Mouse (Mus musculus) cerebellum, adult 2 months (tissue): ENCODE measurements around the gene Hebp1. TPM values are rescaled to one million over a fixed set of nuclear protein-coding genes. Genes with fewer than 3 reads are reported as not detected.

Experiments used
- DNase-seq, 2 experiments: peaks; one replicate each; pipeline ENCODE4 v3.0.0; 2021
- H3K27ac ChIP-seq: fragments of 200-500 bp; 2 replicates; pipeline ENCODE4 v1.5.1; 2012; ENCODE audit warnings: low read length, control low read depth, inconsistent platforms; ENCODE audit not compliant: insufficient read depth
- H3K27me3 ChIP-seq: fragments of 200-500 bp; 2 replicates; pipeline ENCODE4 v1.6.1; 2012; ENCODE audit warnings: inconsistent platforms, mild to moderate bottlenecking, low read length, moderate library complexity; ENCODE audit not compliant: control insufficient read depth, insufficient read depth
- H3K4me1 ChIP-seq: fragments of 200-500 bp; 2 replicates; pipeline ENCODE4 v1.6.1; 2011; ENCODE audit warnings: low read length; ENCODE audit not compliant: control insufficient read depth, insufficient read depth
- H3K4me3 ChIP-seq: fragments of 200-500 bp; replicated peaks from 2 replicates; pipeline ENCODE3; 2011; ENCODE audit warnings: mild to moderate bottlenecking, low read depth, low read length, control low read depth; ENCODE audit not compliant: insufficient read depth
- CTCF ChIP-seq: fragments of 200-500 bp; IDR thresholded peaks from 2 replicates; pipeline ENCODE4 v1.5.1; 2011; ENCODE audit warnings: low read depth, mild to moderate bottlenecking, control low read depth, low read length, moderate library complexity, borderline replicate concordance; ENCODE audit not compliant: insufficient read depth
- POLR2A ChIP-seq: fragments of 200-500 bp; IDR thresholded peaks from 2 replicates; pipeline ENCODE4 v1.6.1; 2011; ENCODE audit warnings: low read length, control low read depth, borderline replicate concordance; ENCODE audit not compliant: insufficient read depth
- WGBS: fragments of 180-500 bp; shearing (Covaris S2); methylation state at CpG from one replicate; pipeline ENCODE4 v1.1.7; 2018; 5-methylcytosine and 5-hydroxymethylcytosine counted together
- polyA plus RNA-seq: library from polyadenylated mRNA; depleted of rRNA; stranded (reverse); fragments of >200 nt; gene quantifications from 2 replicates; pipeline ENCODE4 v1.2.3, GENCODE M21; 2012; rRNA removed

Hebp1 gene
- polyA plus RNA-seq = 20.8 and 22.9 TPM in 2 replicates

- TF ChIP-seq CTCF (no peak), POLR2A (peak; percentile 59; the same call in 1 of the 2 replicates)
- Histone ChIP-seq H3K4me3 (peak within 1 kb of the TSS; percentile 89), H3K27ac (peak within 1 kb of the TSS; percentile 49), H3K27me3 (no peaks in the 10 kb centered on the region; the same call in 1 of the 2 replicates), H3K4me1 (no peaks in the 10 kb centered on the region)
- under 1% methylated on average over 52 of the region's 52 CpGs for WGBS
- peak; percentile 90 to 91 for DNase-seq
These were observed at the start of gene Hebp1, which contains the start of gene Fam234b for GRCm38 (mm10) chr6:135197921-135198532. Hebp1 (minus strand) TSS chr6:135198022. Fam234b (plus strand) TSS chr6:135197977.

- DNase-seq = no peak
- no peak for TF ChIP-seq POLR2A
- no peak for TF ChIP-seq CTCF
- Histone ChIP-seq H3K4me3 (no peak overlapping the region), H3K27me3 (no peaks in the 10 kb centered on the region), H3K27ac (no peak overlapping the region), H3K4me1 (no peaks in the 10 kb centered on the region)
- 62% methylated on average over 8 of the region's 8 CpGs for WGBS
These were observed 47.8 kb upstream of the Hebp1 start for GRCm38 (mm10) chr6:135245586-135245985.

- Histone ChIP-seq H3K4me1 (no peaks in the 10 kb centered on the region), H3K27ac (no peak overlapping the region), H3K27me3 (no peaks in the 10 kb centered on the region), H3K4me3 (no peak overlapping the region)
- 96% methylated on average over 8 of the region's 8 CpGs for WGBS
- no peak for DNase-seq
- TF ChIP-seq POLR2A (no peak), CTCF (no peak)
These were observed 42.5 kb upstream of the Hebp1 start for GRCm38 (mm10) chr6:135240361-135240760.

GRCm38 (mm10) chr6:135238211-135238610 is 40.4 kb upstream of the Hebp1 start:
- WGBS = 39% methylated on average over 4 of the region's 4 CpGs
- Histone ChIP-seq H3K4me1 (no peaks in the 10 kb centered on the region), H3K27ac (no peak overlapping the region), H3K27me3 (no peaks in the 10 kb centered on the region), H3K4me3 (no peak overlapping the region)
- TF ChIP-seq POLR2A (no peak), CTCF (no peak)
- DNase-seq = no peak

- Histone ChIP-seq H3K27me3 (no peaks in the 10 kb centered on the region), H3K4me1 (no peaks in the 10 kb centered on the region), H3K4me3 (no peak overlapping the region), H3K27ac (no peak overlapping the region)
- TF ChIP-seq POLR2A (no peak), CTCF (no peak)
- DNase-seq = no peak
- WGBS = 73% methylated on average over 14 of the region's 14 CpGs
These were observed 39.5 kb upstream of the Hebp1 start for GRCm38 (mm10) chr6:135237326-135237725.

- no peak for DNase-seq
- Histone ChIP-seq H3K27me3 (no peaks in the 10 kb centered on the region), H3K4me1 (no peaks in the 10 kb centered on the region), H3K4me3 (no peak overlapping the region), H3K27ac (no peak overlapping the region)
- TF ChIP-seq CTCF = no peak
- no peak for TF ChIP-seq POLR2A
- WGBS = 87% methylated on average over 3 of the region's 3 CpGs
These were observed 38.8 kb upstream of the Hebp1 start for GRCm38 (mm10) chr6:135236576-135236975.

- H3K4me3 ChIP-seq = no peak overlapping the region
- DNase-seq = no peak
- no peaks in the 10 kb centered on the region for H3K27me3 ChIP-seq
- TF ChIP-seq POLR2A = no peak
- TF ChIP-seq CTCF = no peak
- H3K27ac ChIP-seq = no peak overlapping the region
- no peaks in the 10 kb centered on the region for H3K4me1 ChIP-seq
- WGBS = 95% methylated on average over 3 of the region's 3 CpGs
These were observed 37.9 kb upstream of the Hebp1 start for GRCm38 (mm10) chr6:135235742-135236141.

GRCm38 (mm10) chr6:135232443-135233182 is 34.8 kb upstream of the Hebp1 start:
- TF ChIP-seq CTCF = no peak
- Histone ChIP-seq H3K27me3 (no peaks in the 10 kb centered on the region), H3K27ac (no peak overlapping the region), H3K4me1 (no peaks in the 10 kb centered on the region), H3K4me3 (no peak overlapping the region)
- 46% methylated on average over 12 of the region's 12 CpGs for WGBS
- DNase-seq = no peak
